Mouse (Mus musculus) G1E-ER4 (cell line): ENCODE results near the gene Ablim1. TPM values are rescaled to one million over a fixed set of nuclear protein-coding genes. Genes with fewer than 3 reads are reported as not detected.

Experiments
- GATA1 ChIP-seq: IDR thresholded peaks from one replicate; pipeline ENCODE4 v1.8.0; 2012; ENCODE audit warnings: low read length, inconsistent platforms
- polyA plus RNA-seq: library from polyadenylated mRNA; stranded (reverse); fragments of >175 nt; gene quantifications from 2 replicates; pipeline ENCODE4 v1.2.3, GENCODE M21; 2012

The Ablim1 gene
- polyA plus RNA-seq, 1 experiment: 0.05 TPM

DNA sequence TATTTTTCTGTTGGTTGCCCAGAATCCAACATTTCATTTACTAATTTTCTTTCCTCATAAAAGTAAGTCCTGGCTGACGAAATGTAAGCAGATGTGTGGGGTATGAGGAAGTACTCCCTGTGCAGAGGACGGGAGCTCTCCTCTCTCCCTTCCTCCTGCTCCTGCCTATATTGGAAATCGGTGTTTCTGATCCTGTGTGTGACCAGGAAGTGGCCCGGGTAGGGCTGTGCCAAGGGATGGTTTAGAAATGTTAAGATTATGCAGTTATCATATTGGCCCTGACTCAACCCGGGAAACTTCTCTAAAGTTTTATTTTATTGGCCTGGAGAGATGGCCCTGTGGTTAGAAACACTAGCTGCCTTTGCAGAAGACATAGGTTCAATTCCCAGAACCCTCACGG, 40.0 kb upstream of the Ablim1 start:
- TF ChIP-seq GATA1: no peak

DNA sequence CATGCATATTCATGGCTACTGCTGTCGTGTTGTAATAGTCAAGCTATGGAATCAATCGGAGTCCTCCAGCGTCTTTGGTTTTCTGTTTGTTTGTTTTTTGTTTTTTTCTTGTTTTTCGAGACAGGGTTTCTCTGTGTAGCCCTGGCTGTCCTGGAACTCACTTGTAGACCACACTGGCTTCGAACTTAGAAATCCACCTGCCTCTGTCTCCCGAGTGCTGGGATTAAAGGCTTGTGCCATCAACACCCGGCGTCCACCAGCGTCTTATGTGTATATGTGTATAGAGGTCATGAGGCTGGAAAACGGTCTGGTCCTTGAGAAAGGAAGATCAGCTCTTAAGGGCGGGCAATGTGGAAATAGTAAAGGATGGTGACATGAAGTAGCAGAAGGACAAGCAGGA, 39.3 kb upstream of the Ablim1 start:
- TF ChIP-seq GATA1: no peak

DNA sequence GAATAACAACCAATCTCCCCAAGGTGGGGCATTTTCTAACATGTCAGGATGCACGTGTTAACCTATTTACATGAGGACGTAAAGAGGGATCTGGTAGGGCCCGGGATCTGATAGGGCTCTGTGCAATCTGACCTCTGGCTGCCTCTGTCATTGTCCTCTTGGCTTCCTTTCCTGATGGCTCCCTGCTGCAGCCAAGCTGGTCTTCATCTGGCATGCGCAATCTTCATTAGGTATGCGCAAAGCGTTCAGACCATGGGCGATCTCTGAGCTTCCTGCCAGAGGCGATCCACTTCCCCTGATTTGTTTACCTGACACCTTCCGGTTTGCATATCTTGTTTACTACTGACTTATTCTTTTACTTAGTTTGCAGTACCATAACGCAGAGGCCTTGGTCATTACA, 38.5 kb upstream of the Ablim1 start:
- no peak for TF ChIP-seq GATA1

DNA sequence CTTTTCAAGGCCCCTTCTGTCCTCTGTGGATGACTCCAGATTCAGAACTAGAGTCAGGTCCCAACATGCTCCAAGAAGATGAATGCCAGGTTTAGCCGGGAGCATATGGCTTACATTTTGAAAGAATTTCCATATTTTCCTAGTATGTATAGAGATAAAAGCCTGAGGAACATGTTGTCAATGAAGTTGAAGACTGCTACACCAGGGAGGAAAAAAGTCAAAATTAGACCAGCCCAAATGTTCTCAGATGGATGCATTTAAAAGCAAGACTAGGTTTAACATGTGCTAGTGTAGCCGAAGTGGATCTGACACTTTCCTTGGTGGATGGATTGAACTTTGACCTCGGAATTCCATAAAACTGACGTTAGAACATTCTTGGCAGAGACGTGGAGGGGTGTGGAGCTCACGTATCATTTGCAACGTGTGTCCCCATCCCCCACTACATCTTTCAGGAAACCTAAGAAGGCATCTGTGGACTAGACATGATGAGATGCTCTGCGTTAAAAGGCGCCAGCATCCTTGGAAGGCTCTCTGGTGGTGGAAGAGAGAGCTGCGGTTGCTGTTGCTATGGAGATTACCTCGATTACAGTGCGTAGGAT, 37.7 kb upstream of the Ablim1 start:
- no peak for TF ChIP-seq GATA1

DNA sequence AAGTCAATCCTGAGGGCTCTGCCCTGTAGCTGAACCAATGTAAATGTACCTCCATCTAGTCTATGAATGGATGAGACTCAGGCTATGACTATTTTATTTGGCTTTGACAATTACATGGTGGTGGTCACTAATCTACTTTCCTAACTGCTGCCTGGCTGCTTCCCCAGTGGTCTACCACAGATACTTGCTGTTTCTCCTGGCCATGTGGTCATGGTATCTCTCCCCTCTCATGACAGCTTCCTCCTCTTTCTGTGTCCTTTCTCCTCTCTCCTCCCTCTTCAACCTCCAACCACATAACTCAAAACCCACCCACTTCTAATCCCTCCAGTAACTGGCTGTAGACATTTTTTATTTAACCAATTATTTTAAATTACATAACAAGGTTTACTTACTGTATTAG, 34.4 kb upstream of the Ablim1 start:
- TF ChIP-seq GATA1: no peak

DNA sequence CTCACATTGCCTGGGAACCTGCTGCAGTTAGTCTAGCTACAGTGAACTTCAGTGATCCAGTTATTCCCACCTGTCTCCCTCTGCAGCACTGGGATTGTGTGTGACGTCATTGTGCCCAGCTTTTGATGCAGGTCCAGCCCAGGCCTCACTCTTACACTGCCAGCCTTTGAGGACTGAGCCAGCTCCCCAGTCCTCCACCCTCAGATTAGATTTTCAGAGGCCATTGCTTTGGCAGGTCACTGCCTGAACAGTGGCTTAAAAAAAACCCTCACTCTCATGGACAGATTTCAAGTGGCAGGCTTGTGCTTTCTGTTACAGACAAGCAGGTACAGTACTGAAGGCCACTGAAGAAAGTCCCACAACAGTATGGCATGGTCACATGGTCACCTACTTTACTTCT, 30.0 kb upstream of the Ablim1 start:
- TF ChIP-seq GATA1: no peak

DNA sequence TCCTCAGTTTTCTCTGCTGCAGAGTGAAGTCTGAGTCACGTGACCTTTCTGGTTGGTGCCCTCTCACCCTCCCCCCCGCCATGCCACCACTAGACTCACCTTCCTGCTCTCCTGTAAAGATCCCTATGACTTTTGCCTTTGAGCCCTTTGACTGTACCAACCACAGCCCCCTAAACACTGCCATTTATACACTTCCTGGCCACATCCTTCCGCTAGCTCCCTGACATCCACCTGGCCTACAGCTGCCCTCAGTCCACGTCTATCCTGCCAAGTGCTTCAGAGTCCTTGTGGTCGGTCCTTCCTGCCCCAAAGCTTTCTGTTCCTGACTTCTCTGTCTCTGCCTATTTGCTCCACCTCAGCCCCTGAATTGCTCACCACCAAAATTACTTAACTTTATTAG, 29.1 kb upstream of the Ablim1 start:
- TF ChIP-seq GATA1: no peak

DNA sequence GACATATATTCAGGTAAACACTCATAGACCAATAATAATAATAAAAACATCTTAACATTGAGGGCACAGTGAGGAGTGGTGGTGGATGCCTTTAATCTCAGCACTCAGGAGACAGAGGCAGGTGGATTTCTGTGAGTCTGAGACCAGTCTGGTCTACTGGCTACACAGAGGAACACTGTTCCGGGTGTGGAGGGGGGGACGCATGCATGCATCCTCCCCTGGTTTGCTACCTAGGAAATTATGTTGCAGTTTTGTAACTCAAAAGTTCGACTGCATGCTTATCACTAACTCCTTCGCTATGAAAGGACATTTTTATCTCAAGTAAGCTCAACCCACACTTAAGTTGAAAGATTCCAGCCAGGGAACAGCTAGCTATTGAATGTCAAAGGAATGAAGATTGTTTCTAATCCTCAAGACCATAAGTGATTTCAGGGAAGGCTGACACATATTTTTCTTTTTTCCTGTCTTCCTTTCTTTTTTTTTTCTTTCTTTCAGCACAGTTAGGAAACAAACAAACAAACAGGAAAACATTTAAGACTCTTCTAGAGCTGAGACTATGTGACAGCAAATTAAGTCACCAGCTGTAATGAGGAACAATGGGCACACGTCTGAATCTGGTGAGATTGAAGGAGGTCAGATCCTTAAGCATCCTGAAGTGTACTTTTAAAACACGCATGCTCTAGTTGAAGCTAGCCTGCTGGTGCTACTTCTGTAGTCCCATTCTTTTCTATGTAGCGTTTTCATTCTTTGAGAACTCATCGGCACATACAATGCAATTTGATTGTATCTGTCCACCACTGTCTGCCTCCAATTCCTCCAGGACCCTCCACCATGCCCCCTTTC, 26.4 kb upstream of the Ablim1 start:
- TF ChIP-seq GATA1: no peak

DNA sequence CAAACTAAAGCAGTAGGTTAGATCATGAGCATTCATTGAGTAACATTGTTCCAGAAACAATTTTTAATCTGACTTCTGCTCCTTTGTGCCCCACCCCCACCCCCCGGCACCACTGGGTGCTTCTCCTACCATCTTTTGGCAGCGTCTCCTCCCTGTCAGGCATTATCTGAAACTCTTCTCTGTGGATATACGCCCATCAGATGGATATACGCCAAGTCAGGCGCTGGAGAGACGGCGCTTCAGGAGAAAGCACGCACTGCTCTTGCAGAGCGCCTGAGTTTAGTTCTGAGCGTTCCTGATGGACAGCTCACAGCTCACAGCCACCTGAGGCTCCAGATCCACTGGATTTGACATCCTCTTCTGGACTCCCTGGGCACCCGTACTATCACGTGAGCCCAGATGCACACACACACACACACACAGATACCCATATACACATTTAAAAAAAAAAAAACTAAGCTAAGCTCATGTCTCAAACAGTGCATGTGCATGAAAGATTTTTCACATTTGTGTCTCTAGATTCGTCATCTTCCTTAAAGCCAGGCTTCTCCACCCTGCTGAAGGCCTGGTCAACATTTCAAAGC, 24.7 kb upstream of the Ablim1 start:
- no peak for TF ChIP-seq GATA1

DNA sequence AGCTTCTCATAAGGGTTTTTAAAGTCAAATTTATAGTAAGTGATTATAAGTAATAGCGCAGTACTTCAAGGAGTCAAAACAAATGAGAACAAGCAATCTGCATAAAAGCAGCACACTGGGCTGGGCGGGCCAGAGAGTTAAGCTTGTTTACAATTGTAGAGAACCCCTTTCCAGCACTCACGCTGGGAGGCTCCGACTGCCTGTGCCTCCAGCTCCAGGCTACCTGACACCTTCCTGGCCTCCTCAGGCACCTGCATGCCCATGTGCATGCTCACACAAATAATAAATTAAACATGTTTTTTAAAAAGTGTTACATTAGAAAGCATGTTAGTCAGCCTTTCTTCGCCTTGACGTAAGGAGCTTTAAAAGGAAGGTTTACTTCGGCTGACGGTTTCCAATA, 20.4 kb upstream of the Ablim1 start:
- no peak for TF ChIP-seq GATA1

DNA sequence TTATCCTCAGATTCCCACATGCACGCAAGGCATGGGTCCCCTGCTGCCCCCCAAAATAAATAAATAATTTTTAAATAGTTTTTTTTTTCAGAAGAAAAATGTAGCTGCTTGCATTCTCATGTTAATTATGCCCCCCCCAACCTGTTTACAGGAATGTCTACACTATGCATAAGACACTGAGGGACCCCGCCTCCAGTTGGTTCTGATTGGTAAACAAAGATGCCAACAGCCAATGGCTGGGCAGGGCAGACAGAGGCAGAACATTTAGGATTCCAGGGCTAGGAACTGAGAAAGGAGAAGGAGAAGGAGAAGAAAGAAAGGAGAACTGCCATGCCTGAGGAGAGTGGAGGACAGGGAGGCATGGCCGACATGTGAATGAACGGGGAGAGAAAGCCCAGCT, 18.6 kb upstream of the Ablim1 start:
- no peak for TF ChIP-seq GATA1

DNA sequence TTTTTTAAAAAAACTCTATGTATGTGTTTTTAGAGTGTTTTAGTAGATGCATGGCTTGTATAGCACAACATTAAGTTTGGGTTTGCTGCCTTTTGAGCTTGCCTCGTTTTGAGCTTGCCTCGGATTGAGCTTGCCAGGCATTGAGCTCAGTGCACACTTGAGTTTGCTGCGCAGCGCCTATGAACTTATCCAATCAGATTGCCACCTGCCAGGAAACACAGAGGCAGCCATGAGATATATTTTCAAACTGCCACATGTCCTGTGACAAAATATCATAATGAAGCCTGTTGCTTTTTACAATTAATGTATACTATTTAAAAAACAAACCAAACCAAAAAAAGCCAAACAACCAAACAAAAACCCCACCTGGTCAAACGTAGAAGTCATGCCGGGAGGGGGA, 16.5 kb upstream of the Ablim1 start:
- TF ChIP-seq GATA1: no peak

DNA sequence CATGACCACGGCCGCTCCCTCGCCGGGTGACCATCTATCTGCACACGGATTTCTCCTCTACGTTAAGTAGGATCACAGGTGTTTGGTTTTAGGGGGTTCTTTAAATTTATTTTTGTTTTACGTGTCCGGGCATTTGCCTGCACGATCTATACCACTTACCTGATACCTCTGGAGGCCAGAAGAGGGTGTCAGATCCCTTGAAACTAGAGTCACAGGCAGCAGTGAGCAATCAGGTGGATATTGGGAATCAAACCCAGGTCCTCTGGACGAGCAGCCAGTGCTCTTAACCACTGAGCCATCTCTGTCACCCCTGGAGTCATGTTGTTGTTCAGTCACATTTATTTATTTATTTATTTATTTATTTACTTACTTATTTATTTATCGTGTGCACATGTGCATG, 15.6 kb upstream of the Ablim1 start:
- TF ChIP-seq GATA1: no peak

DNA sequence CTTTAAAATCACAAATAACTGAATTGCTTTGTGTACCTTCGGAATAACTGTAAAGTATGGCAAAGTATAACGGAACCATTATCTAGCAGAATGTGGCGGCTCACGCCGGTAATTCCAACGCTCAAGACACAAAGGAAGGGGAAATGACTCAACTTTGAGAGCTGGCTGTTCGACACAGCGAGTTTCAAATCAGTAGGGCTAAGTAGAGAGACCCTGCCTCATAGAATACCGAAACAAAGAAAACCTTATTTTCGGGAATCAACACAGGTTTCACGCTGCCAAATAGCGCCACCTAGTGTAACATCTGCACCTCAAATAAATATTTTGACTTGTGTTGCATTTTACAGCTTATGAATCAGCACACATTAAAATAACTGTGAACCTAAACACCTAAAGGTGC, 14.1 kb upstream of the Ablim1 start:
- no peak for TF ChIP-seq GATA1

DNA sequence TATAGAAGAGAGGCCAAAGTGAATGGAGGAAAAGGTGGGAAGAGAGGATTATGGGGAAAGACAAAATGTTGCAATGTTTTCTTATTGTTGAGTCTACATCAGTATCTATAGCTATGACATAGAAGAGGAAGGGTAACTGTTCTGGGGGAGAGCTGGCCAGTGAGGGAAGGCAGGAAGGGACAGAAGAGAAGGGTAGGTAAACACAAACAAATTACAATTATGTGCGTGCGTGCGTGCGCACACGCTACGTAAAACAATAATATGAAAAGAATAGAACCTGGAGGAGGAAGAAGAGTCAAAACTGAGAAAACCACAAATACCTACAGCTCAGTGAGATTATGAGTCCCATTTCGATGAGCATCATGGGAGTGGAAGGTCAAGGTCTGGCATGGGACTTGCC, 13.6 kb upstream of the Ablim1 start:
- no peak for TF ChIP-seq GATA1

DNA sequence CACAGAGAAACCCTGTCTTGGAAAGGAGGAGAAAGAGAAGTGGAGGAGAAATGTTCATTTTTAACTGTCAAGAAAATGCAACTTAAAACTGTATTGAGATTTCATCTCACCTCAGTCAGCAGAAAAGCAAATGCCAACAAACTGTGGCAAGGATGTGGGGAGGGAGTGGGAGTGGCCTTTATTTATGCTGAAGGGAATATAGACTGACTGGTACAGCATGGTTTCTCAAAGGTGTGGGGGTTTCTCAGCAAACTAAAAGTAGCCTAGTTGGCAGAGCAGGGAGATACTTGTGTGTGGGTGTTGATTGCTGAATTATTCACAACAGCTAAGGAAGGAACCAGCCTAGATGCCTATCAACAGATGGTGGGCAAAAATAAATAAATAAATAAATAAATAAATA, 13.0 kb upstream of the Ablim1 start:
- TF ChIP-seq GATA1: no peak

DNA sequence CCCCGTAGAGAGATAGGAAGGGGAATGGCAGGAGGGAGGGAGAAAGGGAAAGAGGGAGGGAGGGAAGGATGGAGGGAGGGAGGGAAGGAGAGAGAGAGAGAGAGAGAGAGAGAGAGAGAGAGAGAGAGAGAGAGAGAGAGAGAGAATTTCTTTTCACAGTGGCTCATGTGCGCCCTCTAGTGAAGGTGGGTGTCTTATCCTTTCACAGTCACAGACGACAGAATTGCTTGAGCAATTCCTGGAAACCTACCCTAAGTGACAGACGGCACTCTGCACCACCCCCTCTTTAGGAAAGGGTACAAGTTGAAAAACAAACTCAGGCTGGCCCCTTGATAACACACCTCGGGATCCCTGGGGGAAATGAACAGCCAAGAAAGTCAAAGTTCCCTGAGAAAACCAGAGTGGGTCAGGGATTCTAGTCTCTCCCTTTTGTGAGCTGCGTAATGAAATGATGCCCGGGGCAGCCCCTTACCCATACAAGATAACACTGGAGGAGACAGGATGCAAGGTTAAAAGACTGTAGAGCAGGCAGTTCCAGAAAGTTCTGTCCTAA, 11.1 kb upstream of the Ablim1 start:
- no peak for TF ChIP-seq GATA1

DNA sequence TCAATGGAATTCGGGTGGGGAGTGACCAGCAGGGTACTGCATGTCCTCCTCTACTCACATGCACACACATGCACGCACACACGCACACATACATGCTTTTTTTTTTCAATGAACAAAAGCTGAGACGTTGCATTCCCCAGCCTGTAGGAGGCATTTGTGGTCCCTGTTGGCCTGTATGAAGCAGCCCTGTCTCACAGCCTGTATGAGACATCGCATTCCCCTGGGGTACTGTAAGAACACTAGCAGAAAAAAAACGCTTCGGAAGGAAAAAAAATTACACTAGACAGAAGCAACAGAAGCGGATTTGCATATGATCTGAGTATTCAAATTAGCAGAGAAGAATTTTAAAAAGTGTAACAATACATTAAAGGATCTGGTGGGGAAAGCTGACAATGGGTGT, 8.4 kb upstream of the Ablim1 start:
- TF ChIP-seq GATA1: no peak
